Mouse (Mus musculus) C2C12 (cell line): ENCODE measurements around the gene Gm29427.

Source experiments
- CTCF ChIP-seq: IDR thresholded peaks from one replicate; pipeline ENCODE4 v1.5.1; 2011; ENCODE audit not compliant: control insufficient read depth, insufficient read depth, insufficient read length
- FOSL1 ChIP-seq: IDR thresholded peaks from one replicate; pipeline ENCODE4 v1.8.0; 2011; ENCODE audit warnings: mild to moderate bottlenecking, low read length; ENCODE audit not compliant: poor library complexity, insufficient read depth, severe bottlenecking

- TF ChIP-seq CTCF (no peak), FOSL1 (no peak)
Observed at GRCm38 (mm10) chr1:130633316-130633715, 82.3 kb downstream of the Gm29427 start.
